Mouse (Mus musculus): ENCODE results near the gene Ocrl. TPM values are rescaled to one million over a fixed set of nuclear protein-coding genes. Genes with fewer than 3 reads are reported as not detected.

Gene Ocrl
- polyA plus RNA-seq, 1 experiment from 2014 or later, result 22.8 TPM

DNA sequence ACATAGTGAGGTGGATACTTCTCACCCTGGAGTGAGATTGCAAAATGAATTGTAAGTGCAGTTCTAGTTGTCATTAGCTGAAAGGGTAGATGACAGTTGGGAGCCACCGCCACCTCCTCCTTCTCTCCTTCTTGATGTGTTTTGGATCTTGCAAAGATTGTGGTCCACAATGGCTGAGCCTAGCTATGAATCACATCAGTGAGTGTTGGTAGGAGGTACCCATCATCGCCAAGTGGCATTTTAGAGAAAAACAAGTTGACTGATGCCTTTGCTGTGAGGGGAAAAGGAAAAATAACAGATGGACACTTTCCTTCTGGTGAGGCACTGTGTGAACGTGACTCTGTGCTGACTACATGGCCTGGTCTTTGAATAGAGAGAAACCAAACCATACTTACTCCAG, 50.4 kb downstream of the Ocrl start:
- Histone ChIP-seq H3K27me3 (ENCODE audit: control insufficient read depth, insufficient read depth, low read length) (no peaks in the 10 kb centered on the region), H3K9me3 (ENCODE audit: control insufficient read depth, low read length) (no peaks in the 10 kb centered on the region), H3K4me1 (replicated peaks; ENCODE audit: control insufficient read depth, insufficient read depth, low read length) (no peaks in the 10 kb centered on the region), H3K9ac (ENCODE audit: low read depth, low read length) (no peak overlapping the region), H3K27ac (ENCODE audit: low read depth, low read length) (no peak overlapping the region), H3K4me2 (replicated peaks; ENCODE audit: low read depth, low read length) (no peak overlapping the region), H3K36me3 (ENCODE audit: control insufficient read depth, insufficient read depth, low read length) (no peaks in the 10 kb centered on the region), H3K4me3 (ENCODE audit: low read depth, low read length) (no peak overlapping the region)
- DNase-seq (ENCODE audit: low spot score) (no peak), ATAC-seq (ENCODE audit: low FRiP score) (no peak)
- WGBS, result 88% methylated on average over 3 of the region's 3 CpGs

DNA sequence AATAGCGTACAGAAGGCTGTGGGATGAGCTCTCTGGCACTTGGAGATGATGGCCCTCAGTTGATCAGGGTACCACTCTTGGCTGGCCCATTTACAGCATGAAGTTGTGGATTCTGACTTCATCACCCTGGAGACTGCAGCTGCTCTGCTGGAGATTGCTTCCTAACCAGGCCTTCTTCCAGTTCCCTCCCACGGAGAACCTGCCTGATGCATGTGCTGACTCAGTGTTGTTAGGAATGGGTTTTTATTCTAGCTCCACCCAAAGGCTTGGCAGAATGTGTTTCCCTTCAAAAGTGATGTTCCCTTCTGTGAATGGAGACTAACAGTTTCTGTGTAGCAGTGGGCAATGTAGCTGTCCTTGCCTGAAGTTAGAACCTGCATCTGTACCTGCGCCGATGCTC, 58.2 kb downstream of the Ocrl start:
- DNase-seq (ENCODE audit: low spot score), result no peak
- Histone ChIP-seq H3K36me3 (ENCODE audit: control insufficient read depth, insufficient read depth, low read length) (no peaks in the 10 kb centered on the region), H3K9me3 (ENCODE audit: control insufficient read depth, low read length) (no peaks in the 10 kb centered on the region), H3K4me1 (replicated peaks; ENCODE audit: control insufficient read depth, insufficient read depth, low read length) (no peaks in the 10 kb centered on the region), H3K4me2 (replicated peaks; ENCODE audit: low read depth, low read length) (no peak overlapping the region), H3K27me3 (ENCODE audit: control insufficient read depth, insufficient read depth, low read length) (no peaks in the 10 kb centered on the region), H3K9ac (ENCODE audit: low read depth, low read length) (no peak overlapping the region), H3K27ac (ENCODE audit: low read depth, low read length) (no peak overlapping the region), H3K4me3 (ENCODE audit: low read depth, low read length) (no peak overlapping the region)
- ATAC-seq (ENCODE audit: low FRiP score), result no peak
- 85% methylated on average over 4 of the region's 4 CpGs for WGBS

DNA sequence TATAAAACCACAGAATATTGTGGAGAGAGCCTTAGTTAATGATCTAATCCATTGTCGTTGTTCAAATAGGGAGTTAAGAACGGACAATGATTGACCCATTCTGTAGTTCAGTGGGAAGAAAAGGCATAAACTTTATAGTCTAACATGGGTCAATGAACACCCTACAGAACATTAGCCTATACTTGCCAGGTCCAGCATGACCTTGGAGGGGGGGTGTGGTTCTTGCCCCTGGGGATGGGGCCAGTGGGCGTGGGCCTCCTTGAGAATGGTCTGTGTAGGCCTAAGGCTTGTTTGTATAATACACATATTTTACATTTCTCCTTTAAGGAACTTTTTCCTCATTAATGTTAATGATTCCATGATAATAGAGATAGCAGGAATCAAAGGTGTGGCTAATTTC, 58.7 kb downstream of the Ocrl start:
- no peaks in the 10 kb centered on the region for H3K9me3 ChIP-seq (ENCODE audit: control insufficient read depth, low read length)
- no peaks in the 10 kb centered on the region for H3K36me3 ChIP-seq (ENCODE audit: control insufficient read depth, insufficient read depth, low read length)
- DNase-seq (ENCODE audit: low spot score), result no peak
- no peaks in the 10 kb centered on the region for H3K4me1 ChIP-seq (replicated peaks; ENCODE audit: control insufficient read depth, insufficient read depth, low read length)
- no peak overlapping the region for H3K27ac ChIP-seq (ENCODE audit: low read depth, low read length)
- no peaks in the 10 kb centered on the region for H3K27me3 ChIP-seq (ENCODE audit: control insufficient read depth, insufficient read depth, low read length)
- no peak overlapping the region for H3K9ac ChIP-seq (ENCODE audit: low read depth, low read length)
- H3K4me3 ChIP-seq (ENCODE audit: low read depth, low read length), result no peak overlapping the region
- ATAC-seq (ENCODE audit: low FRiP score), result no peak
- H3K4me2 ChIP-seq (replicated peaks; ENCODE audit: low read depth, low read length), result no peak overlapping the region
- 90% methylated on average over 3 of the region's 3 CpGs for WGBS

DNA sequence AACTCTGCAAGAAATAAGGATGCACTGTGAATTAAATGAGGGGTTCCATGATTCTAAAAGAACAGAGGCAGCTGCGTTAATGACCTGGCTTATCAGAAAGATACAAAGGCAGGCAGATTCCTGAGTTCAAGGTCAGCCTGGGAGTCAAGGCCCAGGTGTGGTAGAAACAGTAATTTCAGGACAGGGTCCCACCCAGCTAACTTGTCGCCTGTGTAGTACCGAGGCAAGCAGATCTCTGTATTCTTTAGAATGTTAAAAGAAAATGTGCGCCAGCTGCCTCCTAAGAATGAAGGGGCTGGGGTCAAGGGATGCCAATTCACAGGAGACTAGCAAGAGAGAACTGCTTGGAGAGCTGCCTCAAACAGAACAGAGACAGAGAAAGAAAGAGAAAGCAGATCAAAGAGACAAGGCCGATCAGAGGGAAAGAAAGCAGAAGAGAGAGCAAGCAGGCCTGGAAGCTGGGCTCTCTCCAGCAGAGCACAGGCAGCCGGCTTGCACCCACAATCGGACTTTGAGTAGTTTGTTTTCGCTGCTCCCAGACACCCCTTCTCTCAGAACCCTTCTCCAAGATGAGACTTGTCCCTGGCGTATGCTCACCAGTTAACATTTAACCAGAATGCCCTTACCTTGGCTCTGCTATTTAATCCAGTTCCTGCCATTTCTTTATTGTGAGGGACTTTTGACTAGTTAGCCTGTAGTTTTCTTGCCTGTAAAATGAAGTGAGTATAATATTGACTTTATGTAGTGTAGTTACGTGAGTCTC, 59.4 kb downstream of the Ocrl start:
- WGBS, result 70% methylated on average over 10 of the region's 10 CpGs
- ATAC-seq (ENCODE audit: low FRiP score) (no peak), DNase-seq (ENCODE audit: low spot score) (no peak)
- no peak overlapping the region for H3K9ac ChIP-seq (ENCODE audit: low read depth, low read length)
- no peaks in the 10 kb centered on the region for H3K27me3 ChIP-seq (ENCODE audit: control insufficient read depth, insufficient read depth, low read length)
- no peak overlapping the region for H3K4me3 ChIP-seq (ENCODE audit: low read depth, low read length)
- H3K9me3 ChIP-seq (ENCODE audit: control insufficient read depth, low read length), result no peaks in the 10 kb centered on the region
- no peaks in the 10 kb centered on the region for H3K36me3 ChIP-seq (ENCODE audit: control insufficient read depth, insufficient read depth, low read length)
- no peaks in the 10 kb centered on the region for H3K4me1 ChIP-seq (replicated peaks; ENCODE audit: control insufficient read depth, insufficient read depth, low read length)
- no peak overlapping the region for H3K27ac ChIP-seq (ENCODE audit: low read depth, low read length)
- H3K4me2 ChIP-seq (replicated peaks; ENCODE audit: low read depth, low read length), result no peak overlapping the region

DNA sequence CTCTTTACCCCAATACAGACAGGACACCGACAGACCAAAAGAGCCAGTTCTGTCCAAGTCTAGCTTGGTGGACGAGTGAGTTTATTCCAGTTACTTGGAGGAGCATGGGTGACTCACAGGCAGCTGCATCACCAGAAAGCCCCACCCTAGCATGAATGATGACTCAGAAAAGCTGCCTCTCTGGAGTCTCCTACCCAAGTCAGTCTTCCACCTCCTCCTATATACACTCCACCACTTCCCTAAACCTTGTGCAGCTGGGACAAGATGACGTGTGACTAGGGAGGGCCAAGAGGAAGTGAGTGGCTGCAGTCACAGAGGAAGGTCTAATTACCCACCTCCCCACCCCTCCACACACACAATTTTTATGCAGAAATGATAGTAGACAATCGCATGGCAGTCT, 64.4 kb downstream of the Ocrl start:
- WGBS, result 77% methylated on average over 4 of the region's 4 CpGs
- Histone ChIP-seq H3K4me1 (replicated peaks; ENCODE audit: control insufficient read depth, insufficient read depth, low read length) (no peaks in the 10 kb centered on the region), H3K27ac (ENCODE audit: low read depth, low read length) (no peak overlapping the region), H3K27me3 (ENCODE audit: control insufficient read depth, insufficient read depth, low read length) (no peaks in the 10 kb centered on the region), H3K4me2 (replicated peaks; ENCODE audit: low read depth, low read length) (no peak overlapping the region), H3K36me3 (ENCODE audit: control insufficient read depth, insufficient read depth, low read length) (no peaks in the 10 kb centered on the region), H3K4me3 (ENCODE audit: low read depth, low read length) (no peak overlapping the region), H3K9ac (ENCODE audit: low read depth, low read length) (no peak overlapping the region), H3K9me3 (ENCODE audit: control insufficient read depth, low read length) (no peaks in the 10 kb centered on the region)
- DNase-seq (ENCODE audit: low spot score) (no peak), ATAC-seq (ENCODE audit: low FRiP score) (no peak)

DNA sequence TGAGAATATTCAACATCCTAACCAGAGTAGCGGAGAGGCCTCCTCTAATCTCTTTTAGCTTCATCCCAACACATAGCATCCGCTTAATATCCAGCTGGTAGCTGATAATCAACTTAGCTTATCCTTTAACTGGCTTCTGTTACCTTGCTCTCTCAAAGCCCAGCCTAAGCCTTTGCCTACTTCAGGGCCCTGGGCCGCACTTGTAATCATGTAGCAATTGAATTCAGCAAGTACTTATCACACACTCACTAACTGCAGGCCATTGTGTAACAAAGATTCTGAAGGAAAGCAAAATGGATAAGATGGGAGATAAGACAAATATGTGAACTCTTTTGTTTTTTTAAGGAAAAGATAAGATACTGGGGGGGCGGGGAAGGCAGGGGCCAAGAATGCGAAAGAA, 64.9 kb downstream of the Ocrl start:
- Histone ChIP-seq H3K4me1 (replicated peaks; ENCODE audit: control insufficient read depth, insufficient read depth, low read length) (no peaks in the 10 kb centered on the region), H3K36me3 (ENCODE audit: control insufficient read depth, insufficient read depth, low read length) (no peaks in the 10 kb centered on the region), H3K9ac (ENCODE audit: low read depth, low read length) (no peak overlapping the region), H3K4me3 (ENCODE audit: low read depth, low read length) (no peak overlapping the region), H3K9me3 (ENCODE audit: control insufficient read depth, low read length) (no peaks in the 10 kb centered on the region), H3K27ac (ENCODE audit: low read depth, low read length) (no peak overlapping the region), H3K27me3 (ENCODE audit: control insufficient read depth, insufficient read depth, low read length) (no peaks in the 10 kb centered on the region), H3K4me2 (replicated peaks; ENCODE audit: low read depth, low read length) (no peak overlapping the region)
- DNase-seq (ENCODE audit: low spot score), result no peak
- no peak for ATAC-seq (ENCODE audit: low FRiP score)
- WGBS, result 90% methylated on average over 5 of the region's 5 CpGs

DNA sequence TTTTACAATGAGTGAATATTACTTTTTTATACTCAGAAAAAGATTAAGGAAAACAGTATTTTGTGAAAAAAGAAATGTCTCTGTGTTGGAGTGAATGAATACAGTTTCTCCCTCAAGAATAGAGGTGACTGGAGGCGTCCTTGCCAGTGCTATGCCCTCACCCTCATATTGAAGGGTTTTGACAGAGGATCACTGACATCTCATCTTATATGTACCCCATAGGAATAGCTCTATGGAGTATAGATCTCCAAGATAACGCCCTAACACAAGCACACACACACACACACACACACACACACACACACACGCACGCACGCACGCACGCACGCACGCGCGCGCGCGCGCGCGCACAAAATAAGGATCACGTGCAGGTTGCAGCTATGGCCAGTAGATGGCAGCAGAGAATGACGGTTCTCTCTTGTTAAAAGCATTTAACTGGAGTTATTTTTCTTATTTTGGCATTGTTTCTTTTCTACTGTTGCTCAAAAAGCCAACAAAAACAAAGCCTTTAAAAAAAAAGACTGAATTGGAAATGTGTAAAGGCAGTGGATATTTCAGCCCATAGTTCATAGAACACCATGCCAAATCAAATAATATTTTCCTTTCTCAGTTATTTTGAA, 72.9 kb downstream of the Ocrl start:
- Histone ChIP-seq H3K9ac (ENCODE audit: low read depth, low read length) (no peak overlapping the region), H3K9me3 (ENCODE audit: control insufficient read depth, low read length) (no peaks in the 10 kb centered on the region), H3K27ac (ENCODE audit: low read depth, low read length) (no peak overlapping the region), H3K4me3 (ENCODE audit: low read depth, low read length) (no peak overlapping the region), H3K36me3 (ENCODE audit: control insufficient read depth, insufficient read depth, low read length) (no peaks in the 10 kb centered on the region), H3K27me3 (ENCODE audit: control insufficient read depth, insufficient read depth, low read length) (no peaks in the 10 kb centered on the region), H3K4me2 (replicated peaks; ENCODE audit: low read depth, low read length) (peak overlapping the region; percentile 19; the same call in 1 of the 2 replicates), H3K4me1 (replicated peaks; ENCODE audit: control insufficient read depth, insufficient read depth, low read length) (no peaks in the 10 kb centered on the region)
- ATAC-seq (ENCODE audit: low FRiP score) (no peak), DNase-seq (ENCODE audit: low spot score) (peak; percentile 76)
- WGBS, result 20% methylated on average over 19 of the region's 19 CpGs

DNA sequence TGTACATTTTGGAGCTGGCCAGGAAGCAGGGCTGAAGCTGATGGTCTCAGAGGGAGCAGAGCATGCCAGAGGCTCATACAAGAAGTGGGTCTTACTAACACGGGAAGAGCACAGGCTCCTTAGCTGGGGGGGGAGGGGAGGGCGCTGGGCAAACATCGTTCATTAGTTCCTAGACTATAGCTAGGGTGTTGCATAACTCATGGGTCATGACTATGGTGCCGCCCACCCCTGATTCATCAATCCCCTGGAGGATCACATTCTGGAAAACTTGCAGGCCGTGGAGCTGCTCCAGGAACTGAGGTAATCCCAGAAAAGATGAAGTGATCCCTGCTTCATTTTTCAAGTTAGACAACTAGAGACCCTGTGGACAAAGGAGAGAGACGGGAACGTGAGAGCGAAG, 75.8 kb downstream of the Ocrl start:
- H3K9me3 ChIP-seq (ENCODE audit: control insufficient read depth, low read length), result no peaks in the 10 kb centered on the region
- H3K4me3 ChIP-seq (ENCODE audit: low read depth, low read length), result no peak overlapping the region
- H3K4me1 ChIP-seq (replicated peaks; ENCODE audit: control insufficient read depth, insufficient read depth, low read length), result no peaks in the 10 kb centered on the region
- H3K9ac ChIP-seq (ENCODE audit: low read depth, low read length), result no peak overlapping the region
- no peak overlapping the region for H3K4me2 ChIP-seq (replicated peaks; ENCODE audit: low read depth, low read length)
- no peak overlapping the region for H3K27ac ChIP-seq (ENCODE audit: low read depth, low read length)
- 78% methylated on average over 8 of the region's 8 CpGs for WGBS
- ATAC-seq (ENCODE audit: low FRiP score), result no peak
- no peaks in the 10 kb centered on the region for H3K36me3 ChIP-seq (ENCODE audit: control insufficient read depth, insufficient read depth, low read length)
- DNase-seq (ENCODE audit: low spot score), result no peak
- no peaks in the 10 kb centered on the region for H3K27me3 ChIP-seq (ENCODE audit: control insufficient read depth, insufficient read depth, low read length)

DNA sequence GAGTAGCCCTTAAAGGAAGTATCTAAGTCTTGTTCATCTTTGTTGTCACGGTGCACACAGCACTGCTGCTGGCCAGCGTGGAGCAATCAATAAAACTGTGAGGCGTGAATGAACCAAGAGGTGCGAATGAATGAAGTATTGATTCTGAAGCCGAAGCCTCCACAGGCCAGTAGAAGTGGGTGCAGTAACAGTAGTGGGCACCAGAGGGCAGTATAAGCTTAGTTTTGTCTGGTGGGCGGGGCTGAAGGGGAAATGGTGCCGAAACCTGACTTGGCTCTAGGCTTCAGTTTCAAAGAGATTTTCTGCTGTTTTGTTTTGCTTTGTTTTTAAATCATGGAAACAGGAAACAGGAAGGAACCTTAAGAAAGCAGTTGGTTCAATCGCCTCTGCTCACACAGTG, 80.4 kb downstream of the Ocrl start:
- DNase-seq (ENCODE audit: low spot score), result peak; percentile 85

More for the DNA sequence above, 80.4 kb downstream of the Ocrl start:
- no peaks in the 10 kb centered on the region for H3K4me1 ChIP-seq (replicated peaks; ENCODE audit: control insufficient read depth, insufficient read depth, low read length)
- no peak overlapping the region for H3K27ac ChIP-seq (ENCODE audit: low read depth, low read length)
- no peaks in the 10 kb centered on the region for H3K36me3 ChIP-seq (ENCODE audit: control insufficient read depth, insufficient read depth, low read length)
- no peak overlapping the region for H3K4me3 ChIP-seq (ENCODE audit: low read depth, low read length)
- H3K9me3 ChIP-seq (ENCODE audit: control insufficient read depth, low read length), result no peaks in the 10 kb centered on the region
- H3K9ac ChIP-seq (ENCODE audit: low read depth, low read length), result no peak overlapping the region
- ATAC-seq (ENCODE audit: low FRiP score), result 0 out of 2 replicates have a peak, but pooled peaks have one; percentile 49
- H3K4me2 ChIP-seq (replicated peaks; ENCODE audit: low read depth, low read length), result no peak overlapping the region
- H3K27me3 ChIP-seq (ENCODE audit: control insufficient read depth, insufficient read depth, low read length), result no peaks in the 10 kb centered on the region
- 12% methylated on average over 8 of the region's 8 CpGs for WGBS

All from hindbrain, embryonic 11.5 days (tissue).